Mouse (Mus musculus) bone marrow macrophage, adult 2 months (primary cell): ENCODE measurements around the gene Rftn1. TPM values are rescaled to one million over a fixed set of nuclear protein-coding genes. Genes with fewer than 3 reads are reported as not detected.

Experiments used
- H3K27ac ChIP-seq: 2 replicates; pipeline ENCODE4 v1.5.1; 2012; ENCODE audit warnings: low read depth, low read length; ENCODE audit not compliant: insufficient read depth
- H3K4me1 ChIP-seq: 2 replicates; pipeline ENCODE4 v1.6.1; 2012; ENCODE audit warnings: low read length; ENCODE audit not compliant: control insufficient read depth, insufficient read depth
- H3K4me3 ChIP-seq: 2 replicates; pipeline ENCODE4 v1.5.1; 2012; ENCODE audit warnings: mild to moderate bottlenecking, low read length, moderate library complexity; ENCODE audit not compliant: insufficient read depth
- CTCF ChIP-seq: IDR thresholded peaks from 2 replicates; pipeline ENCODE4 v1.5.1; 2012; ENCODE audit warnings: low read depth, mild to moderate bottlenecking, low read length, moderate library complexity
- POLR2A ChIP-seq: IDR thresholded peaks from 2 replicates; pipeline ENCODE4 v1.6.1; 2012; ENCODE audit warnings: mild to moderate bottlenecking, low read depth, low read length, borderline replicate concordance
- polyA plus RNA-seq: library from polyadenylated mRNA; stranded (reverse); fragments of >200 nt; gene quantifications from 2 replicates; pipeline ENCODE4 v1.2.4, GENCODE M21; 2012; ENCODE audit not compliant: missing spikeins, insufficient read depth, insufficient read length

The Rftn1 gene
- polyA plus RNA-seq, 1 experiment, result 76.5 TPM

DNA sequence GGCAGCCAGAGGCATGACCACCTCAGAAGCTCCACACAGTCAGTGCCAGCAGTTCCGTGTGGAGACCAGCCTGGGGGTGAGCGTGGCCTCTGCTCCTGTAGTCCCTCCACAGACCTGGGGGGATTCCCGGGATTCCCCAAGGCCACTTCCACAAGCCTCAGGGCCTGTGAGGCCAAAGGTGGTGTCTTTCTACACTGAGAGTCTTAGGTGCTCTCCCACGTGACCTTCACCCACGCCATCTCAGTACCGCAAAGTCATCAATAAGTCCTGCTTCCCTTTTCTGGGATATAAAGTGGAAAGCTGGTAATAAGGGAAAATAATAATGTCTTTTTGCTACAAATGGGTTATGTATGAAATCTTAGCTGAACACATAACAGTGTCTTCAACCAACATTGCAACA lies 92.2 kb downstream of the Rftn1 start:
- TF ChIP-seq CTCF (no peak), POLR2A (no peak)
- Histone ChIP-seq H3K27ac (peak overlapping the region; percentile 46), H3K4me1 (peaks cover 33% of the 10 kb centered on the region), H3K4me3 (no peak overlapping the region)

DNA sequence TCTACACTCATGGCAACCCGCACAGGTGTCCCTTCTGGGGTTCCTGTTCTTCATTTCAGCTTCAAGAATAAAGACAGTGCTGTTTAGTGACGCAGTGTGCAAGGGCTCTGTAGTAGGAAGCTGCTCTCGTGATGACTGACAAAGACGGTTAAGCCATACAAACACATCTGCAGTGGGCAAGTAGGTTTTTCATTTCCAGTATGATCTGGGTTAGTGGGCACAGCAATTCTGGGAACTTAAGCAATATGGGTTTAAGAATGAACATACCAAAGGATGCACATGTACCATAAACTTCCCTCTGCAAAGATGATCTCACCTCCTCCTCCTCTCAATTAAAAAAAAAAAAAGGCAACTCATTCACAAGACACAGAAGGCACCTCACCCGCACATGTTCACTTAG lies 92.6 kb downstream of the Rftn1 start:
- no peak overlapping the region for H3K4me3 ChIP-seq
- TF ChIP-seq POLR2A (no peak), CTCF (no peak)
- H3K27ac ChIP-seq, result peak overlapping the region; percentile 50
- peaks cover 35% of the 10 kb centered on the region for H3K4me1 ChIP-seq

DNA sequence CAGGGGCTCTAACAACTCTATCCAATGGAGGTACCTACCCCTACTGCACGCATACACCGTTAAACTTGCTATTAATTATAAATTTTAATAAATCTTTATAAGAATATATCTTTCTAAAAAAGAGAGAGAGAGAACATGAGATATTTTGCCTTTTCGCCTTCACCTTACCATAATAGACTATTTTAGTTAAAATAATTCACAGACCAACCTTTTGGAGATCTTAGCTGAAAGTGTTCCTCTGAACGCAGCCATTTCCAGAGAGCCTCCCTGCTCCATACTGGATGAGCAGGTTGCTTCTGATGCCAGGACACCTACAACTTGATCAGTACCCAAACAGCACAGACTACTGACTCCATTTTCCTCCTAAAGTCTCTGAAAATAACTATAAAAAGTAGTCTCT lies 94.2 kb downstream of the Rftn1 start:
- TF ChIP-seq POLR2A (no peak), CTCF (no peak)
- H3K4me1 ChIP-seq, result peaks cover 45% of the 10 kb centered on the region

GRCm38 (mm10) chr17:50094596-50094995 lies 95.9 kb downstream of the Rftn1 start:
- no peak for TF ChIP-seq CTCF
- TF ChIP-seq POLR2A, result no peak
- no peak overlapping the region for H3K27ac ChIP-seq
- no peak overlapping the region for H3K4me3 ChIP-seq
- H3K4me1 ChIP-seq, result peaks cover 56% of the 10 kb centered on the region

More for the DNA sequence above, 94.2 kb downstream of the Rftn1 start:
- Histone ChIP-seq H3K27ac (no peak overlapping the region), H3K4me3 (no peak overlapping the region)

DNA sequence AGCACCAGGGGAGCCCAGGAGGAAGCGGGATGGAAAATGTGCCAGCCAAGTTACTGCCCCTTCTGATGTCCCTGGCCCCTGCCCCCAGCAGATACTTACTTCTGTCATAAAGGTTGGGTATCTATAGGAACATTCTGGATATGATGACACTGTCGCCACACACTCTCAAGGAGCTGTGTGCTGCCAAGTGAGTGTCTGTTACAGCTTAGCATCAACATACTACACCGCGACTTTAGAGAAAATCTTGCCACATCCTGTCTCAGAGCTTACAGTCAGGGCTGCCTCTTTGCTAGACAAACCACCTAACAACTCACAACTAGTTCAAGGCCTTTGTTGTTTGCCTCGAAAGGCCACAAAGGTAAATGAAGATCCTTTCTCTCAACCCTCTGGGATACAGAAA lies 96.4 kb downstream of the Rftn1 start:
- Histone ChIP-seq H3K4me1 (peaks cover 56% of the 10 kb centered on the region), H3K4me3 (no peak overlapping the region), H3K27ac (no peak overlapping the region)
- TF ChIP-seq CTCF (no peak), POLR2A (no peak)

- H3K27ac ChIP-seq, result no peak overlapping the region
- TF ChIP-seq CTCF (no peak), POLR2A (no peak)
- no peak overlapping the region for H3K4me3 ChIP-seq
- peaks cover 55% of the 10 kb centered on the region for H3K4me1 ChIP-seq
Observed at GRCm38 (mm10) chr17:50093356-50093755, 97.1 kb downstream of the Rftn1 start.

GRCm38 (mm10) chr17:50092848-50093247 lies 97.6 kb downstream of the Rftn1 start:
- Histone ChIP-seq H3K4me1 (peaks cover 51% of the 10 kb centered on the region), H3K27ac (peak overlapping the region; percentile 48), H3K4me3 (no peak overlapping the region)
- no peak for TF ChIP-seq CTCF
- no peak for TF ChIP-seq POLR2A

GRCm38 (mm10) chr17:50091829-50092228 lies 98.6 kb downstream of the Rftn1 start:
- Histone ChIP-seq H3K4me1 (peaks cover 42% of the 10 kb centered on the region), H3K4me3 (no peak overlapping the region), H3K27ac (peak overlapping the region; percentile 48)
- TF ChIP-seq CTCF, result no peak
- TF ChIP-seq POLR2A, result no peak

DNA sequence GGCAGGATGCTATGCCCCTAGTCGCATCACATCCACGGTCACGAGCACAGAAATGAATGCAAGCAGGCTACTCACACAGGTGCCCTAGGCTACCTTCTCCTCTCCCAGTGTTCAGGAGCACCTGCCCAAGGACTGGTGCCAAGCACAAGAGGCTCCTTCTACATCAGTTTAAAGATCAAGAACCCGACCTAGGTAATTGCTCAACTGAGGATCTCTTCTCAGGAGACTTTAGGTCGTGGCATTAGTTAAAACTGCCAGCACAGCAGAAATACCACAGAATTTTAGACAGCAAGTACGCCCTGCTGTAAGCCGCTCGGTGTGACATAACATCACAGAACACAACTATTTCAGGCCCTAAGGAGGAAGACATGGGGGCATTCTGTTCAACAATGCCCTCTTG lies 100.7 kb downstream of the Rftn1 start:
- Histone ChIP-seq H3K4me1 (peaks cover 34% of the 10 kb centered on the region), H3K27ac (no peak overlapping the region), H3K4me3 (no peak overlapping the region)
- TF ChIP-seq POLR2A, result no peak
- no peak for TF ChIP-seq CTCF

DNA sequence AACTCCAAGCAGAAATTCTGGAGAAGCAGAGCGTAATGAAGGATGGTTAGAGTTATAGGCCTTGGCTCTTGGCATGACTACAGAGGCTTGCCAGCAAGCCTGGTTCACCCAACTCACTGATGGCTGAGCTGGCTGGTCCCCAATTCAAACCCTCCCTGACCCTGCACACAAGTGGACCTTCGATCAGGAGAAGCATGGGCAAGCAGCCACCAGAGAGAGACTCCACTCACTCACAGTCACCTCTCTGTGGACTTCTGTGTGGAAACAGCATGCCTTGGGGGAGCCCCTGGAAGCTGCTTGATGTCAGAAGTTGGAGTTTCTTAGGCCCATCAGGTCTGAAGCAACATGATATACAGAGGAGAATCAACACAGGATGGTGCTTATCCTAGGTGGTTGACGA lies 102.4 kb downstream of the Rftn1 start:
- peaks cover 23% of the 10 kb centered on the region for H3K4me1 ChIP-seq
- H3K27ac ChIP-seq, result no peak overlapping the region
- H3K4me3 ChIP-seq, result no peak overlapping the region
- no peak for TF ChIP-seq CTCF
- no peak for TF ChIP-seq POLR2A

GRCm38 (mm10) chr17:50086887-50087286 lies 103.6 kb downstream of the Rftn1 start:
- peaks cover 15% of the 10 kb centered on the region for H3K4me1 ChIP-seq
- no peak for TF ChIP-seq POLR2A
- H3K27ac ChIP-seq, result no peak overlapping the region
- H3K4me3 ChIP-seq, result no peak overlapping the region

DNA sequence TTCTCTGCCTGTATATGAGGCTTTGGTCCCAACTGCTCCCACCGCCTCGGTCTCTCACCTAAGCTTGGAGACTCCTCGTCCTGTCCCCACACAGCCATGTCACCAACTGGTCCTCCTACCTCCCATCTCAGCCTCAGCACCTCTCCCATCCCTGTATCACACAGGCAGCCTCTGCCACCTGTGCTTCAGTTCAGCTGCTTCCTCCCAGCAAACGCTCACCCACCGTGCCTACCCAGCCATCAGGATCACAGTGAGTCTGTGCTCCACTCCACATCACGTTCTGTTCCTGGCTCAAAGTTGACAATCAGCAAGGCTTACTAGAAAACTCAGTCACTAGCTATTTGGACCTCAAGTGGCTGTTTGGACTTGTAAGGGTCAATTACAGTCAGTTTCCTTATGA lies 105.8 kb downstream of the Rftn1 start:
- Histone ChIP-seq H3K27ac (no peak overlapping the region), H3K4me3 (no peak overlapping the region), H3K4me1 (peaks cover 18% of the 10 kb centered on the region)
- TF ChIP-seq POLR2A (no peak), CTCF (no peak)
